Mouse (Mus musculus): ENCODE measurements around the gene Ank3. TPM values are rescaled to one million over a fixed set of nuclear protein-coding genes. Genes with fewer than 3 reads are reported as not detected.

Ank3 gene
- polyA plus RNA-seq, 1 experiment, result 23.3 TPM

DNA sequence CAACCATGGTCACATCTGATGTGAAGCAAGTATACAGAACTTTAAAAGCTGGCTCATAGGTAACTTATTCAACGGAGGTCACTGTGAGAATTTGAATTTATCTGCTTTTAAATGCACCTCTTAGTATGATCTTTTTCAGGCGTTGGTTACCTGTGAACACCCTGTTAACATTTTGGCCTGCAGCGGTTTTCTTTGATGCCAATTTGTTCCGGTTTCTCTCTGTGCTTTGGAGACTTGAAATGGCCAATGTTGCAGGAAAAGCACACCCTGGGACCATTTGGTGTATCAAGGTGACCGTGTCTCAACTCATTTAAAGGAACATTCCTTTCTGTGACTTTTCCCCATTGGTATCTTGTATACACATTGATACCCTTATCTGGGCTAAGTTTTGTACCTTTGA lies 46.0 kb downstream of the Ank3 start:
- TF ChIP-seq POLR2A (IDR thresholded peaks at IDR 0.05; ENCODE audit: borderline replicate concordance, extremely low read depth, low read depth, low read length) (no peak), CTCF (IDR thresholded peaks at IDR 0.05; ENCODE audit: insufficient read depth, low read length) (no peak)
- Histone ChIP-seq H3K4me1 (ENCODE audit: control insufficient read depth, insufficient read depth, low read length) (no peaks in the 10 kb centered on the region; the same call in 1 of the 2 replicates), H3K4me3 (replicated peaks; ENCODE audit: extremely low read depth, low read depth, low read length) (no peak overlapping the region)
- no peak for DNase-seq
- 73% methylated on average over 5 of the region's 5 CpGs for WGBS

- Histone ChIP-seq H3K4me1 (ENCODE audit: control insufficient read depth, insufficient read depth, low read length) (no peaks in the 10 kb centered on the region; the same call in 1 of the 2 replicates), H3K4me3 (replicated peaks; ENCODE audit: extremely low read depth, low read depth, low read length) (no peak overlapping the region)
- peak; percentile 30 for DNase-seq
- whole genome bisulfite sequencing, result 64% methylated on average over 7 of the region's 7 CpGs
- TF ChIP-seq CTCF (IDR thresholded peaks at IDR 0.05; ENCODE audit: insufficient read depth, low read length) (no peak), POLR2A (IDR thresholded peaks at IDR 0.05; ENCODE audit: borderline replicate concordance, extremely low read depth, low read depth, low read length) (no peak)
These were observed 47.4 kb downstream of the Ank3 start for GRCm38 (mm10) chr10:69445951-69446350.

DNA sequence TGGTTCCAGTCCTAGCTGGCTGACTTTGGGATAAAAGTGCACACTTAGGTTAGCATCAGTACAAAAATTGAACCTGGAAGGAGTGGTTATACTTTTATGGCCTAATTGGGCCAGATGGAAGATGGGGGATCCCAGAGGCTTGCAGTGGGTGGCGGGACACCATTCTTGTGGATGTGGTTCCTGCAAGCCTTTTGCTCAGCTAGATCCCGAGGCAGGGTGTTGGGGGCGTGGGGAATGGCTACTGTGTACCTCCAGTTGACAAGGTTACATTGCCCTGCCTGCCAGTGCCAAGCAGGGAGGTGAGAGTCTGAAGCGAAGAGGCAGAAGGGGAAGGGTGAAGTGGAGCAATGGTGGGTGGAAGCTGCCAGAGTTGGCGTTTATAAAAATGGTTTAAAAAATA lies 48.0 kb downstream of the Ank3 start:
- Histone ChIP-seq H3K4me3 (replicated peaks; ENCODE audit: extremely low read depth, low read depth, low read length) (no peak overlapping the region), H3K4me1 (ENCODE audit: control insufficient read depth, insufficient read depth, low read length) (no peaks in the 10 kb centered on the region; the same call in 1 of the 2 replicates)
- WGBS, result 66% methylated on average over 5 of the region's 5 CpGs
- DNase-seq, result peak; percentile 20
- no peak for TF ChIP-seq CTCF (IDR thresholded peaks at IDR 0.05; ENCODE audit: insufficient read depth, low read length)
- no peak for TF ChIP-seq POLR2A (IDR thresholded peaks at IDR 0.05; ENCODE audit: borderline replicate concordance, extremely low read depth, low read depth, low read length)

DNA sequence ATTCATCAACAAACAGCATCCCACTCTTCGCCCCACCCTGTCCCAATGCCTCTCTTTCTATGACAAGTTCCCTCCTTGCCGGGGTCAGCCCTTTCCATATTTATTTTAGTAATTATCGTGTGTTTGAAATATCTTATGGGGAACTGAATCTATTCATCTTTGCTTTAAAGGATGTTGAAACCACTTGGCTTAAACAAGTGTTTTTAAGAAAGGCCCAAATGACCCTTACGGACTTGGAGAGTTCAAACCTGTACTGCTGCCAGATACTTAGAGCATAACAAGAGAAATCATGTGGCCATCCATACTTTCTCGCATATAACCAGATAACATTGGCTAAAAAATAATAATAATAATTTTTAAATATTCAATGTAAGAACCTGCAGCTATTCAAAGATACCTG lies 48.7 kb downstream of the Ank3 start:
- 54% methylated on average over 5 of the region's 5 CpGs for WGBS
- Histone ChIP-seq H3K4me1 (ENCODE audit: control insufficient read depth, insufficient read depth, low read length) (no peaks in the 10 kb centered on the region; the same call in 1 of the 2 replicates), H3K4me3 (replicated peaks; ENCODE audit: extremely low read depth, low read depth, low read length) (no peak overlapping the region)
- peak; percentile 33 for DNase-seq
- TF ChIP-seq POLR2A (IDR thresholded peaks at IDR 0.05; ENCODE audit: borderline replicate concordance, extremely low read depth, low read depth, low read length), result no peak
- TF ChIP-seq CTCF (IDR thresholded peaks at IDR 0.05; ENCODE audit: insufficient read depth, low read length), result no peak

- H3K4me1 ChIP-seq (ENCODE audit: control insufficient read depth, insufficient read depth, low read length), result no peaks in the 10 kb centered on the region; the same call in 1 of the 2 replicates
- TF ChIP-seq CTCF (IDR thresholded peaks at IDR 0.05; ENCODE audit: insufficient read depth, low read length) (no peak), POLR2A (IDR thresholded peaks at IDR 0.05; ENCODE audit: borderline replicate concordance, extremely low read depth, low read depth, low read length) (no peak)
- DNase-seq, result no peak
- WGBS, result 59% methylated on average over 3 of the region's 3 CpGs
- H3K4me3 ChIP-seq (replicated peaks; ENCODE audit: extremely low read depth, low read depth, low read length), result no peak overlapping the region
These were observed 49.6 kb downstream of the Ank3 start for GRCm38 (mm10) chr10:69448174-69448573.

DNA sequence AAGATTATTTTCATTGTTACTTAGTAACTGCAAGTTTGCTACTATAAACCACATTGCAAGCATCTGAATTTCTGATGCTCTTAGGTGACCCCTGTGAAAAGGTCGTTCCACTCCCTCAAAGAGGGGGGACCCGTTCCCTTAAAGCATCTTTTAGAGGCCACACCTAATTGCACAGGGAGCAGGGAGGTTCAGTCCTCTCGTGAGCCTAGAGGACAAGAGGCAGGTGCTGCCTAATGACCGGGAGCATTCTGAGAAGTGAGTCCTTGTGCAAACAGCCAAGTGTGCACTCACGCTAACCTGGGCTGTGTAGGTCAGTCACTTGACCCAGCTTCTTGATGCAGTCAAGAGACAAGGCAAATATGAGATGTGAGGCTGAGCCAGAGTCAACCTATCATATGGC lies 52.4 kb downstream of the Ank3 start:
- WGBS, result 49% methylated on average over 5 of the region's 5 CpGs
- Histone ChIP-seq H3K4me3 (replicated peaks; ENCODE audit: extremely low read depth, low read depth, low read length) (no peak overlapping the region), H3K4me1 (ENCODE audit: control insufficient read depth, insufficient read depth, low read length) (no peaks in the 10 kb centered on the region)
- TF ChIP-seq POLR2A (IDR thresholded peaks at IDR 0.05; ENCODE audit: borderline replicate concordance, extremely low read depth, low read depth, low read length) (no peak), CTCF (IDR thresholded peaks at IDR 0.05; ENCODE audit: insufficient read depth, low read length) (no peak)
- DNase-seq, result peak; percentile 37

GRCm38 (mm10) chr10:69452180-69452977 lies 53.8 kb downstream of the Ank3 start:
- DNase-seq, result no peak
- 49% methylated on average over 9 of the region's 9 CpGs for WGBS

GRCm38 (mm10) chr10:69453531-69453930 lies 55.0 kb downstream of the Ank3 start:
- DNase-seq, result no peak
- no peak for TF ChIP-seq POLR2A (IDR thresholded peaks at IDR 0.05; ENCODE audit: borderline replicate concordance, extremely low read depth, low read depth, low read length)
- TF ChIP-seq CTCF (IDR thresholded peaks at IDR 0.05; ENCODE audit: insufficient read depth, low read length), result no peak
- no peak overlapping the region for H3K4me3 ChIP-seq (replicated peaks; ENCODE audit: extremely low read depth, low read depth, low read length)
- H3K4me1 ChIP-seq (ENCODE audit: control insufficient read depth, insufficient read depth, low read length), result no peaks in the 10 kb centered on the region
- WGBS, result 85% methylated on average over 6 of the region's 6 CpGs

More at GRCm38 (mm10) chr10:69452180-69452977, 53.8 kb downstream of the Ank3 start:
- 0 out of 2 replicates have a peak, but pooled peaks have one; percentile 17 for TF ChIP-seq CTCF (IDR thresholded peaks at IDR 0.05; ENCODE audit: insufficient read depth, low read length)
- TF ChIP-seq POLR2A (IDR thresholded peaks at IDR 0.05; ENCODE audit: borderline replicate concordance, extremely low read depth, low read depth, low read length), result no peak
- no peaks in the 10 kb centered on the region for H3K4me1 ChIP-seq (ENCODE audit: control insufficient read depth, insufficient read depth, low read length)
- no peak overlapping the region for H3K4me3 ChIP-seq (replicated peaks; ENCODE audit: extremely low read depth, low read depth, low read length)

GRCm38 (mm10) chr10:69454480-69454879 lies 55.9 kb downstream of the Ank3 start:
- no peaks in the 10 kb centered on the region for H3K4me1 ChIP-seq (ENCODE audit: control insufficient read depth, insufficient read depth, low read length)
- no peak for TF ChIP-seq CTCF (IDR thresholded peaks at IDR 0.05; ENCODE audit: insufficient read depth, low read length)
- TF ChIP-seq POLR2A (IDR thresholded peaks at IDR 0.05; ENCODE audit: borderline replicate concordance, extremely low read depth, low read depth, low read length), result no peak
- 61% methylated on average over 7 of the region's 7 CpGs for WGBS
- DNase-seq, result no peak
- H3K4me3 ChIP-seq (replicated peaks; ENCODE audit: extremely low read depth, low read depth, low read length), result no peak overlapping the region

DNA sequence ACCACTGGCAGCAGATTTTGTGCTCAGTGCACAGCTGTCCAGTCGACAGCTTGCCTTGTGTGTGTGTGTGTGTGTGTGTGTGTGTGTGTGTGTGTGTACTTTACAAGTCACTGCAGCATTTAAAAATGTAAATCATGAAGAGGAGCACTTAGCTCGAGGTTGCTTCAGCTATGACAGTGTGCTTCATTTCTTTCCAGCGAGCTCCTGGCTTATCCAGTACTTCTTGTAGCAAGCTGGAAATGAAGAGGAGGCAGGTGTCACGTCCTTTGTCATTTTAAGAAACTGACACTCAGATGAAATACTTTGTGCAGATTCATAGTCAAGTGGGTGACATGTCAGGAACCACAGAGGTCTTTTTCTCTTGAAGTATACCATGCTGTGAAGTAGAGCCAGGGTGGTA lies 66.3 kb downstream of the Ank3 start:
- TF ChIP-seq CTCF (IDR thresholded peaks at IDR 0.05; ENCODE audit: insufficient read depth, low read length) (no peak), POLR2A (IDR thresholded peaks at IDR 0.05; ENCODE audit: borderline replicate concordance, extremely low read depth, low read depth, low read length) (no peak)
- H3K4me3 ChIP-seq (replicated peaks; ENCODE audit: extremely low read depth, low read depth, low read length), result no peak overlapping the region
- H3K4me1 ChIP-seq (ENCODE audit: control insufficient read depth, insufficient read depth, low read length), result no peaks in the 10 kb centered on the region
- no peak for DNase-seq
- WGBS, result 56% methylated on average over 4 of the region's 4 CpGs

Data from lung, adult 2 months (tissue).